Mouse (Mus musculus) heart, adult 2 months (tissue): Measurements from ENCODE around the gene Ascc2.

Experiments used
- CTCF ChIP-seq: fragments of 200-600 bp; IDR thresholded peaks from 2 replicates; pipeline ENCODE4 v1.8.1; 2022; ENCODE audit warnings: antibody characterized with exemption, mild to moderate bottlenecking, moderate library complexity
- EP300 ChIP-seq: fragments of 200-500 bp; IDR thresholded peaks from 2 replicates; pipeline ENCODE4 v1.6.1; 2011; ENCODE audit warnings: low read depth, low read length, control low read depth; ENCODE audit not compliant: insufficient read depth

DNA sequence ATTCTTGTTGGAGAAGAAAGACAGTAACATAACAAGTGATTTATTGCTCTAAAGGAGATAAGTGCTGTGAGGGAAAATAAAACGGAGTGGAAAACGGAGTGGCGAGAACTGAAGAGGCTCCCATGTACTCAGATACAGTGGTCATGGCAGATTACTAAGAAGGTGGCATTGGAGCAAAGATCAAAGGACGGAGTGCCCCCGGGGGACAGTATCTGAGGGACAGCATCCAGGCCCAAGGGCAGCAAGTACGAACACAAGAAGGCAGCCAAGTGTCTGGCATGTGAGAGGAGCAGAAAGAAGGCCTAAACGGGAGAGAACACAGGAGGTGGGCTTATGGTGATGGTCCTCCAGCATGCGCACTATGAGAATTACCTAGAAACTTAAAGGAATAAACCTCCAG is 84.2 kb downstream of the Ascc2 start:
- no peak for TF ChIP-seq CTCF
- TF ChIP-seq EP300: no peak
